Mouse (Mus musculus) myocyte (in vitro differentiated cells): ENCODE data around the gene Tnnt3.

Experiments used
- E2F4 ChIP-seq: IDR thresholded peaks from one replicate; pipeline ENCODE4 v1.6.1; 2011; ENCODE audit warnings: mild to moderate bottlenecking, control low read depth, moderate library complexity; ENCODE audit not compliant: insufficient read depth
- MAX ChIP-seq: IDR thresholded peaks from one replicate; pipeline ENCODE4 v1.6.1; 2011; ENCODE audit warnings: low read depth, mild to moderate bottlenecking, control low read depth
- MYOG ChIP-seq, 3 experiments: IDR thresholded peaks; one replicate each; pipeline ENCODE4 v1.6.1; 2011; ENCODE audit warnings: control low read depth in 2 of 3, low read depth in 2 of 3, mild to moderate bottlenecking in 2 of 3; ENCODE audit not compliant: insufficient read length in 2 of 3, control insufficient read depth in 1 of 3, insufficient read depth in 1 of 3
- POLR2A ChIP-seq: IDR thresholded peaks from one replicate; pipeline ENCODE4 v1.6.1; 2011; ENCODE audit warnings: low read depth, mild to moderate bottlenecking, control low read depth, moderate library complexity; ENCODE audit not compliant: insufficient read length
- TCF12 ChIP-seq: IDR thresholded peaks from one replicate; pipeline ENCODE4 v1.6.1; 2011; ENCODE audit warnings: mild to moderate bottlenecking, control low read depth; ENCODE audit not compliant: poor library complexity, insufficient read depth, severe bottlenecking
- USF1 ChIP-seq: IDR thresholded peaks from one replicate; pipeline ENCODE4 v1.6.1; 2011; ENCODE audit warnings: low read depth, mild to moderate bottlenecking, control low read depth, moderate library complexity

- TF ChIP-seq MAX (no peak), E2F4 (no peak), POLR2A (no peak), USF1 (no peak), TCF12 (no peak), MYOG (IDR thresholded peaks at IDR 0.05; ENCODE audit: control insufficient read depth in 1 of 3, insufficient read depth in 1 of 3, insufficient read length in 2 of 3, low read depth in 2 of 3) (peak in 1 of 3 experiments; percentile 8)
Observed at GRCm38 (mm10) chr7:142563168-142563567, 64.5 kb downstream of the Tnnt3 start.
